ENCODE assay signal across 8 mouse cellular contexts in the genomic region with DNA sequence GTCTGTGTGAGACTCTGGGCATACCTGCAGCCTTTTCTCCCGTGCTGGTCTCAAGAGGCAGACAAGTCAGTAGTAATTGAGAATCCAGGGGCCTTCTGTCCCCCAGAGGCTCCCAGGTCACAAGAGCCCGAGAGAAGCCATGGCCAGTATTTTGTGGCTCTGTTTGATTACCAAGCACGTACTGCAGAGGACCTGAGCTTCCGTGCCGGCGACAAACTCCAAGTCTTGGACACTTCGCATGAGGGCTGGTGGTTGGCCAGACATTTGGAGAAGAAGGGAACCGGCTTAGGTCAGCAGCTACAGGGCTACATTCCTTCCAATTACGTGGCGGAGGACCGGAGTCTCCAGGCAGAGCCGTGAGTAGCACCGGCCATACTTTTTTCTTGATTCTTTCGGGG. TPM values are rescaled to one million over a fixed set of nuclear protein-coding genes. Genes with fewer than 3 reads are reported as not detected.
DNase-seq lines count a peak whose midpoint lies in the region; TF ChIP-seq lines count a peak whose summit lies in the region.

No protein-coding gene starts in this region.

- intact Hi-C loops in left cerebral cortex, postnatal 4 days (cut with DNase I), result no loop called here

- peak; percentile 69 for DNase-seq in 3134 (ENCODE audit: extremely low read depth, insufficient read length, low spot score)
- DNase-seq in adrenal gland, postnatal 10 days, result peak; percentile 54
- no peak for DNase-seq in heart, embryonic 10.5 days (ENCODE audit: low spot score)
- DNase-seq in kidney, postnatal 14 days, result peak; percentile 54
- DNase-seq in left cerebral cortex, adult 18-20 months (ENCODE audit: low spot score in 2 of 2), result no peak
- no peak for DNase-seq in left cerebral cortex, adult 8-10 months (ENCODE audit: low spot score in 2 of 2)
- no peak for DNase-seq in left cerebral cortex, postnatal 4 days

- peaks cover 8% of the 10 kb centered on the region; the same call in 1 of the 2 replicates for H3K4me1 ChIP-seq in heart, embryonic 10.5 days

- peak overlapping the region; percentile 83 for H3K27ac ChIP-seq in heart, embryonic 10.5 days

- H3K27me3 ChIP-seq in heart, embryonic 10.5 days (ENCODE audit: insufficient read depth, poor library complexity, severe bottlenecking), result no peaks in the 10 kb centered on the region
- H3K27me3 ChIP-seq in myocyte (ENCODE audit: control insufficient read depth, insufficient read depth, insufficient read length), result no peaks in the 10 kb centered on the region

- TF ChIP-seq POLR2A in myocyte (IDR thresholded peaks at IDR 0.05; ENCODE audit: insufficient read length, low read depth), result no peak

- H3K4me2 ChIP-seq in myocyte (ENCODE audit: low read depth), result peak overlapping the region; percentile 84

- H3K79me2 ChIP-seq in myocyte (ENCODE audit: control insufficient read depth, insufficient read depth), result no peaks in the 10 kb centered on the region

- 68% methylated on average over 14 of the region's 14 CpGs for WGBS in heart, embryonic 10.5 days

- peak overlapping the region; percentile 52 for H3K4me3 ChIP-seq in heart, embryonic 10.5 days
- peak overlapping the region; percentile 75 for H3K4me3 ChIP-seq in myocyte

- H3ac ChIP-seq in myocyte (ENCODE audit: control insufficient read depth, insufficient read length), result peak overlapping the region; percentile 24

- H3K36me3 ChIP-seq in heart, embryonic 10.5 days, result no peaks in the 10 kb centered on the region
- no peaks in the 10 kb centered on the region for H3K36me3 ChIP-seq in myocyte (ENCODE audit: control insufficient read depth, insufficient read depth)

- H3K9me3 ChIP-seq in heart, embryonic 10.5 days, result no peaks in the 10 kb centered on the region

TF ChIP-seq in myocyte, 11 proteins besides CTCF, POLR2A, EP300 and RAD21:
- no peak for TF ChIP-seq REST (IDR thresholded peaks at IDR 0.05; ENCODE audit: insufficient read depth, insufficient read length)
- no peak for TF ChIP-seq E2F4 (IDR thresholded peaks at IDR 0.05; ENCODE audit: insufficient read depth)
- no peak for TF ChIP-seq MAX (IDR thresholded peaks at IDR 0.05; ENCODE audit: low read depth)
- TF ChIP-seq MYOG (IDR thresholded peaks at IDR 0.05; ENCODE audit: control insufficient read depth in 1 of 3, insufficient read depth in 1 of 3, insufficient read length in 2 of 3, low read depth in 2 of 3), result no peak
TF ChIP-seq in myocyte: peak in this region for 0.

RNA-seq across cellular contexts. Expression of gene Frk, which starts 0.8 kb away (rescaled TPM):
- total RNA-seq in adrenal gland, postnatal 10 days (2021), result 10 to 100 TPM in 1 of 2 experiments, 1 to 10 TPM in 1; 6.6 to 10.5 TPM
- polyA plus RNA-seq in heart, embryonic 10.5 days (2016; fragmentation: Nextera tagmentation; extraction: Ambion mirVana), result 5.5 and 6.4 TPM in 2 replicates
- 0.90 TPM for polyA plus RNA-seq in myocyte (2012; fragmentation: generic; extraction: Trizol)
- under 1 TPM; 0.16 to 0.46 TPM for total RNA-seq in left cerebral cortex, adult 18-20 months (2021)
- 1 to 10 TPM in 1 of 4 experiments, under 1 TPM in 3; 0.30 to 2.6 (median 0.63) TPM for total RNA-seq in left cerebral cortex, adult 8-10 months (2022)
- total RNA-seq in left cerebral cortex, postnatal 4 days (2021), result under 1 TPM; 0.48 to 0.70 TPM

Comparison
In these comparisons a context has a peak if more than half of its experiments do, and no peak if none do; other contexts are left out.
1. DNase-seq: peak in 3134 (single experiment), adrenal gland, postnatal 10 days (single experiment) and kidney, postnatal 14 days (single experiment); none in heart, embryonic 10.5 days (single experiment), left cerebral cortex, adult 18-20 months (0 of 2), left cerebral cortex, adult 8-10 months (0 of 2) and left cerebral cortex, postnatal 4 days (single experiment).